In the genomic region with DNA sequence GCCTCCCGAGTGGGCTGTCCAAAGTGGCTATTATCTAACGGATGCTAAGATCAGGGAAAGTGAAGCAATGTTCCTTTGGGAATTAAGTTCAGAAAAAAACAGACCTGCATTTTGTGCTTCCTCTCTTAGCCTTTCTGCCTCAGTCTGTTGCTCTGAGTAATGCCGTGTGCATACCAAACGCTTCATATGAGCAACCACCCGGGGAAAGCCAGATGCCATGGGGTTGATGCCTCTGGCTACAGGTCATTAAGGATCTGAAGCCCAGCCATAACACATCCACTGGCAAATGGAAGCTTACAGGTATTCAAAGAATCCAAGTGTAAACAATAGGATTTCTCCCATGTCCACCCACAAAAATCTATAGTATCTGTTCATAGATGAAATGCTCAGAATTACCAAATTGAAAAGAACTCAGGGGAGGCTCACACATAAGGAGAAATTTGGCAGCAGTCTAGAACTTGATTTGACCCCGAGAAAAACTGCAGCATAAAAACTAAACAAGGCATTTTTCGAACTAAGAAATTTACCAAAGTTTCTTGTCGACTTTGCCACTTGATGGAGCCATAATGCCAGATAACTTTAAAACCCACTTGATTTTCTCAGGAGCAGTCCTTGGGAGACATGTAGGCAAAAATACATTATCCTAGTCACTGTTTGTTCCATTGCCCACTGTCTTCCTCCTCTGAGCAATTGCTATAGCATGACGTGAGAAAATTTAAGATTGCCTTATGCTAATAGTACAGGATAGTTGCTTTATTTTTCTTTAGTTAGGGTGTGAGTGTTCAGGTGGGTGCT, we compare ENCODE assay signal across 12 mouse cellular contexts.
A peak's percentile ranks its signal among the peaks of the same experiment; 100 is the strongest.
DNase-seq lines count a peak whose midpoint lies in the region.
"Had no signal": no experiment of that assay in that cellular context is flagged by ENCODE, and none has a peak within 500 bp of the region (broad histone marks: within the 10 kb centered on the region; RNA-seq: fewer than 3 reads in every experiment).

No protein-coding gene starts in this region.

- DNase-seq in heart, postnatal 10 days: peak; percentile 8 to 11
- DNase-seq in heart, adult 18-20 months: no peak
- DNase-seq in thymus, postnatal 4 days: peak; percentile 13
- DNase-seq in thymus, postnatal 14 days: no peak
- DNase-seq in kidney, adult 8-10 months: peak; percentile 5 to 26
- peak; percentile 39 for DNase-seq in telencephalon, adult 2 months (ENCODE audit: low read depth, low spot score)
- no peak for DNase-seq in left cerebral cortex, adult 8-10 months (ENCODE audit: low spot score in 2 of 2)
- DNase-seq in urinary bladder, postnatal 4 days (ENCODE audit: low spot score in 2 of 2): no peak
- DNase-seq: adrenal gland, postnatal 25 days; gastrocnemius, adult 2 months; liver, postnatal 0 days; right cerebral cortex, postnatal 4 days had no signal

- intact Hi-C loops in heart, postnatal 10 days (cut with DNase I): loop anchor here (2.0 kb wide), 2 partner anchors 357 to 857 kb away; no protein-coding TSS in a partner anchor

Comparison
In these comparisons a context has a peak if more than half of its experiments do, and no peak if none do; other contexts are left out.
1. DNase-seq: peak in heart, postnatal 10 days (2 of 2), thymus, postnatal 4 days (single experiment), kidney, adult 8-10 months (2 of 2) and telencephalon, adult 2 months (single experiment); none in heart, adult 18-20 months (0 of 2), thymus, postnatal 14 days (single experiment), left cerebral cortex, adult 8-10 months (0 of 2) and urinary bladder, postnatal 4 days (0 of 2).